Mouse (Mus musculus) megakaryocyte, embryonic 14.5 days (primary cell): Measurements from ENCODE around the gene Csrp2.

Experiments
- FLI1 ChIP-seq: IDR thresholded peaks from 2 replicates; pipeline ENCODE4 v1.6.1; 2012; ENCODE audit warnings: low read length, inconsistent platforms, mixed read lengths
- GATA1 ChIP-seq: IDR thresholded peaks from 3 replicates; pipeline ENCODE4 v1.6.1; 2012; ENCODE audit warnings: mixed read lengths, low read length, inconsistent platforms, borderline replicate concordance

DNA sequence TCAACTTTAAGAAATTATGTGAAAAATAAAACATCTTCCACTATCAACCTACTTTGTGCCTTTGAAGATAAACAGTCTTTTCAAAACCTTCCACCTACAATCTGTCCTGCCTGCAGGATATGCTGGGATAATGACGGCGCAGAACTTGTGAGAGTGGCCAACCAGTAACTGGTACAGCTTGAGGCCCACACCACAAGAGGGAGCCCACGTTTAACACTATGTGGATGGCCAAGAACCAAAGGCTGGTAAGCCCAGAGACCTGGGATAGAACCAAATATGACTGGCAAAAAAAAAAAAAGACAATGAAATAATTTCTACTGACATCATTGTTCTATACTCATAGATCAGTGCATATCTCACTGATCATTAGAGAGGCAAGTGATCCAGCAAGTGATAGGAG, 54.9 kb downstream of the Csrp2 start:
- TF ChIP-seq GATA1 (no peak), FLI1 (no peak)
